Mouse (Mus musculus): ENCODE results near the gene Wiz. TPM values are rescaled to one million over a fixed set of nuclear protein-coding genes. Genes with fewer than 3 reads are reported as not detected.
A peak's percentile ranks its signal among the peaks of the same experiment; 100 is the strongest.

Gene Wiz
- total RNA-seq (2021), result 10 to 100 TPM; 22.4 to 23.4 TPM
- long read RNA-seq, experiment 1, partial matches to known transcripts, result 6 of 22 reads
- long read RNA-seq, experiment 1, other reads (novel, unspliced or antisense), result 12 of 22 reads
- long read RNA-seq, experiment 2, partial matches to known transcripts, result 3 of 18 reads
- long read RNA-seq, experiment 2, other reads (novel, unspliced or antisense), result 11 of 18 reads

GRCm38 (mm10) chr17:32389101-32389659, at the start of gene Wiz:
Gene Wiz (minus strand): TSS chr17:32389439.
- DNase-seq, result peak; percentile 95 to 97
- intact Hi-C loops (cut with DNase I), result no loop called here

- DNase-seq, result no peak
- intact Hi-C loops (cut with DNase I), result no loop called here
Measured at GRCm38 (mm10) chr17:32437106-32437505, 47.9 kb upstream of the Wiz start.

- intact Hi-C loops (cut with DNase I), result no loop called here
- DNase-seq, result peak in 1 of 2 experiments; percentile 11
Measured at GRCm38 (mm10) chr17:32435151-32435550, 45.9 kb upstream of the Wiz start.

- intact Hi-C loops (cut with DNase I), result no loop called here
- DNase-seq, result peak; percentile 43 to 44
Measured at GRCm38 (mm10) chr17:32434324-32434723, 45.1 kb upstream of the Wiz start.

GRCm38 (mm10) chr17:32431972-32432371, 42.7 kb upstream of the Wiz start:
- no peak for DNase-seq
- intact Hi-C loops (cut with DNase I), result loop anchor here (1.0 kb wide), 1 partner anchor 83 kb away; no protein-coding TSS in a partner anchor

GRCm38 (mm10) chr17:32426610-32427009, 37.4 kb upstream of the Wiz start:
- DNase-seq, result no peak
- intact Hi-C loops (cut with DNase I), result no loop called here

GRCm38 (mm10) chr17:32424034-32424433, 34.8 kb upstream of the Wiz start, which contains the start of gene Pglyrp2:
Gene Pglyrp2 (minus strand): TSS chr17:32424167.
- DNase-seq, result no peak
- intact Hi-C loops (cut with DNase I), result no loop called here

- intact Hi-C loops (cut with DNase I), result no loop called here
- no peak for DNase-seq
Measured at GRCm38 (mm10) chr17:32420781-32421180, 31.5 kb upstream of the Wiz start.

- intact Hi-C loops (cut with DNase I), result no loop called here
- DNase-seq, result no peak
Measured at GRCm38 (mm10) chr17:32419989-32420388, 30.8 kb upstream of the Wiz start.

GRCm38 (mm10) chr17:32416771-32417170, 27.5 kb upstream of the Wiz start:
- intact Hi-C loops (cut with DNase I), result no loop called here

GRCm38 (mm10) chr17:32415417-32416020, 26.3 kb upstream of the Wiz start:
- no peak for DNase-seq
- intact Hi-C loops (cut with DNase I), result no loop called here

More at GRCm38 (mm10) chr17:32416771-32417170, 27.5 kb upstream of the Wiz start:
- DNase-seq, result no peak

- no peak for DNase-seq
Measured at GRCm38 (mm10) chr17:32411898-32412297, 22.7 kb upstream of the Wiz start.

GRCm38 (mm10) chr17:32403417-32403816, 14.2 kb upstream of the Wiz start, which contains the start of gene Rasal3:
Gene Rasal3 (minus strand): TSS chr17:32403583.
- intact Hi-C loops (cut with DNase I), result no loop called here
- DNase-seq, result no peak

More at GRCm38 (mm10) chr17:32411898-32412297, 22.7 kb upstream of the Wiz start:
- intact Hi-C loops (cut with DNase I), result no loop called here

- DNase-seq, result no peak
- intact Hi-C loops (cut with DNase I), result no loop called here
Measured at GRCm38 (mm10) chr17:32402779-32403157, 13.5 kb upstream of the Wiz start.

- intact Hi-C loops (cut with DNase I), result no loop called here
- no peak for DNase-seq
Measured at GRCm38 (mm10) chr17:32402011-32402778, 13.0 kb upstream of the Wiz start.

- intact Hi-C loops (cut with DNase I), result no loop called here
- no peak for DNase-seq
Measured at GRCm38 (mm10) chr17:32396266-32396665, 7.0 kb upstream of the Wiz start.

GRCm38 (mm10) chr17:32393944-32394343, 4.7 kb upstream of the Wiz start:
- intact Hi-C loops (cut with DNase I), result loop anchor here (5.0 kb wide), 1 partner anchor 98 kb away; no protein-coding TSS in a partner anchor

GRCm38 (mm10) chr17:32388370-32389100, 704 bp downstream of the Wiz start:
- DNase-seq, result no peak
- intact Hi-C loops (cut with DNase I), result no loop called here

More at GRCm38 (mm10) chr17:32393944-32394343, 4.7 kb upstream of the Wiz start:
- no peak for DNase-seq

GRCm38 (mm10) chr17:32387986-32388369, 1.3 kb downstream of the Wiz start:
- DNase-seq, result no peak
- intact Hi-C loops (cut with DNase I), result no loop called here
